Mouse (Mus musculus): Measurements from ENCODE around the gene Coq6. TPM values are rescaled to one million over a fixed set of nuclear protein-coding genes. Genes with fewer than 3 reads are reported as not detected.
"Not testable (repeated sequence)": the region's sequence is repeated elsewhere in the genome, so short reads cannot be mapped to it uniquely, and the experiment has no call there.

The Coq6 gene
- total RNA-seq (2021) = 100 to 1,000 TPM; 105 to 114 TPM

- DNase-seq = peak; percentile 89 to 91
- intact Hi-C loops (cut with DNase I) = loop anchor here (2.0 to 5.0 kb wide), 2 partner anchors 47 to 85 kb away; partner anchors contain the start of genes Bbof1 and Entpd5
Observed at GRCm38 (mm10) chr12:84361555-84362489, at the start of gene Coq6, which contains the start of gene Fam161b. TSS of gene Coq6 (plus strand) at chr12:84361657. TSS of gene Fam161b (minus strand) at chr12:84361833.

DNA sequence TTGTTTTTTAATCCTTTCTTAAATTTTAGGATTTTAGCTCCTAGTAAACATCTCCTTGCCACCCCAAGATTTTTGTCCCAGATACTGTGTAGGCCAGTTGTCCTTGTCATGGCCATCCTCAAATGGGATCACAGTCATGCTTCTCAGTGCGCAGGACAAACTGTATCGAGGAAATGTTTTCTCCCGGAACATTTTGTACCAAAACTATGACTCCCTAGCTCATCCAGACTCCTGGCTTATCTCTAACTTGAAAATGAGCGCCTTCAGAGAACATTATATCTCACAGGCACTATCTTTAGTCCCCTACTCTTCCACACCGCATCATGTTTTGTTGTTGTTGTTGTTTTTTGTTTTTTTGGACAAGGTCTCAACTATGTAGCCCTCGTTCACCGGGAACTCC lies 45.5 kb upstream of the Coq6 start:
- intact Hi-C loops (cut with DNase I) = no loop called here
- DNase-seq = no peak

DNA sequence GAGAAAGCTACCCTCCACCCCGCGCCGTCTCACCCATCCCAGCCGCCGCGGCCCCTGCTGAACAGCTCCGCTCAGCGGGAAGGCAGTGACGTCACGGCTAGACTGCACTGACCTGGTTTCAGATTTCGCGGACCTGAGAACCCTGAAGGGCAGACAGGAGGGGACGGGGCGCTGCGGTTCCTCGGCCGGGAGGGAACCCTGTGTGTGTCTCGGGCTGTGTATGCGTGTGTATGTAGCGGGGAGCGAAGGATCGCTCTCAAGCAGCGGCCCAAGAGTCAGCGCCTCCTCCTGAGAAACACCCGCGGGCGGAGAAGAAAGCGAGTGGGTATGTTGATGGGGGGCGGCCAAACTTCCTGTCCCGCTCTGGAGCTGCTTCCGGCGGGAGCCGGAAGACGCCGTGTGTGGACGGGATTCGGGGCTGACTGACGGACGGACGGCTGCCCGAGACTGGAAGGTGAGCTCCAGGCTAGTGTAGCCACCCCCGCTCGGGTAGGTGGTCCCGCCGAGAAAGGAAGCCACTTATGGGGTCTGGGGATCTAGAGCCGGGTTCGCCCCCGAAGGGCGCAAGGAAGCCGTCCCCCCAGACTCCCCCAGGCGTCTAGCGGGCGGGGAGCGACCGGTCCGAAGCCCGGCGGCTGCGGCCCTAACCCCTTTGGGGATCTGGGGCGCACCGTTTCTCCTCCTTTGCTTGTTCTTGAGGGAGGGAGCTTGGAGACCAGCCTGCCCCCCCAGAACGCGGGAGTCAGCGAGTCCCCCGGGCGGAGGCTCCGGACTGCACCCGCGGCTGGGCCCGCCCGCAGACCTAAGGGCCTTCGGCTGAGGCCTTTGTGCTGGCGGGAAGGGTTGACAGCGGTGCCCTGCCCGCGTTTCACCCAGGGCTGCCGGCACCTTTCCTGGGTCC lies 44.5 kb upstream of the Coq6 start, which contains the start of gene Zfp410:
Zfp410 (plus strand) TSS at position 132 of the 901 bp plus-strand sequence.
- intact Hi-C loops (cut with DNase I) = no loop called here
- DNase-seq = peak; percentile 82 to 90

GRCm38 (mm10) chr12:84327111-84327512 lies 34.3 kb upstream of the Coq6 start:
- peak; percentile 35 to 40 for DNase-seq
- intact Hi-C loops (cut with DNase I) = no loop called here

DNA sequence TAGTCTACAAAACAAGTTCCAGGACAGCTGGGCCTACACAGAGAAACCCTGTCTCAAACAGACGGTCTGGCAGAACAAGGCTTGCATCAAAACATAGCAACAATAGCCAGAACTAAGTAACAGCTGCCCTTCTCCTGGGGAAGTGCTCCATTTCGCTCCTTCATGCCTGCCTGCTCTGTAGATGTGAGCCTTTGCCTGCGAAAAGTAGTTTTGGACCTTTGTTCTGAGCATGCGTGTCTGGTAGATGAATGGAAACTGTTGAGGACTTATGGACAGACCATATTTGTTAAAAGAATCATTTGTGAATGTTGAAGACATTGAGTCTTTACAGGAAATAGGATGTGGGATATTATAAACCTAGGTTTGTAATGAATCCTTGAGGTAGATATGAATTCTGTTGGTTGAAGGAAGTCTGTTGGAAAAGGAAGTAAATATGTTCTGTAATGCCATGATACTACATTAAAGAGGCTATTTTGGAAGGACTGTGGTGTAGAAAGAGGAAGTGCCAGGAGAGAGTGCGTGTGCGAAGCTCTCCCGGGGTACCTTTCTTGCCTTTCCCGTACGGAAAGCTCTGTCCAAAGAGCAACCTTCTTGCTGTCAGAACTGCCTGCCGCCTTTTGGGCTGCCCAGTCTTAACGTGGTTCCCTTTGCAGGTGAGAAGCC lies 24.4 kb upstream of the Coq6 start:
- no peak for DNase-seq
- intact Hi-C loops (cut with DNase I) = no loop called here

DNA sequence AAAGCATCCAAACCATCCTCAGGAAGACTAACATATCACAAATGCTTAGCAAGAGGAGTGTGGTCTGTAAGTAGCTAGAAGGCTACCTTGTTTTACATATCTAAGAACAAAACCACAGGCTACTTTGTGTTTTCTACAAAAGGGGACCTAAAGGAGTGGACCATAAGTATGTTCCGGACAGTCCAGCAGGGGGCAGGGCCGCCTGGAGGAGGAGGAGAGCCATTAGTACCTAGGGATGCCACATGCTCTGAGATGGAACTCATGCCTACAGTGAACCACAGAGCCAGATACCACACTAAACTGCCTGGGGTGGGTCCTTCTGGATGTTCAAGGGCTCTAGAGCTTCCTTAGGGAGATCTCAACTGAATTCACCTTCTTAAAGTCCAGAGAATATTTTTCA lies 14.3 kb upstream of the Coq6 start:
- intact Hi-C loops (cut with DNase I) = no loop called here
- DNase-seq = peak in 1 of 2 experiments; percentile 23

DNA sequence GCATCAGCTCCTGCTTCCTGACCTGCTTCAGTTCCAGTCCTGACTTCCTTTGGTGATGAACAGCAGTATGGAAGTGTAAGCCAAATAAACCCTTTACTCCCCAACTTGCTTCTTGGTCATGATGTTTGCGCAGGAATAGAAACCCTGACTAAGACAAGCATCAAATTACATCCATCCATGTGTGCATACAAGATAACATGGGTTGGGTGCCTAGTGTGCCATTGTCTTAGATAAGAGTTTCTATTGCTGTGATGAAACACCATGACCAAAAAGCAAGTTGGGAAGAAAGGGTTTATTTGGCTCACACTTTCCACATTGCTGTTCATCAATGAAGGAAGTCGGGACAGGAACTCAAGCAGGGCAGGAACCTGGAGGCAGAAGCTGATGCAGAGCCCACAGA lies 2.8 kb upstream of the Coq6 start:
- intact Hi-C loops (cut with DNase I); DNase-seq: not testable (repeated sequence)

GRCm38 (mm10) chr12:84362872-84363271 lies 1.4 kb downstream of the Coq6 start:
- no peak for DNase-seq
- intact Hi-C loops (cut with DNase I) = loop anchor here (2.0 to 5.0 kb wide), 2 partner anchors 46 to 84 kb away; partner anchors contain the start of genes Bbof1 and Entpd5

DNA sequence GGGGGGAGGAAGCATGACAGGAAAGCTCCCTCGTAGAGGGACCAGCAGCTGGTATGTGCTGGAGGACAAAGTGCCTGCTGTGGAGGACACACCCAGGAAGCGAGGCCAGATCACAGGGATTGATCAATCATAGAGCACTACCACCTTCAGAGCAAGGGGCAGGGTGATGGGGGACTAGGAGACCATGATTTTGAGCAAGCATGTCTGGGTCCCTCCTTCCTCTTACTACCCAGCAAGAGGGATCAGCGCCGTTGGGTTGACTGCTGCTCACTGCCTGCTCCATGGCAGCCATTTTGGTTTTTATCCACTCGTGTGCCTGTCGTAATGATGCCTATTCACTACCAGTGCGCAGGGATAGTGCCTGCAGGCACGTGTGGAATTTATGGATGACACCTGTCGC lies 2.8 kb downstream of the Coq6 start:
- intact Hi-C loops (cut with DNase I) = loop anchor here (5.0 kb wide), 1 partner anchor 83 kb away; no protein-coding TSS in a partner anchor
- DNase-seq = no peak

DNA sequence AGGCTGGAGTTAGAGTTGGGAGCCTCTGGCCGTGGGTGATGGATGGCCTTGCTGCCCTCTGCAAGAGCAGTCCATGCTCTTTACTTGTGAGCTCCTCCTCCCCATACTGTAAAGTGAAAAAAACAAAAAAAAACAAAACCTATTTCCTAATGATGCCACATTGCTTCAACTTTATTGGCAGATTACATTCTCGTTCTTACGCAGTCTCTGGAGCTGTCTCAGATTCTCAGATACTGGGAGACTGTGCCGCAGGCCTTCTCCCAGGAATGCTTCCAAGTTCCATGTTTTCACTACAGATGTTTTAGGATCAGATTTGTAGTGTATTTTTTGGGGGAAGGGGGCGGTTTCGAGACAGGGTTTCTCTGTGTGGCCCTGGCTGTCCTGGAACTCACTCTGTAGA lies 3.7 kb downstream of the Coq6 start:
- no peak for DNase-seq
- intact Hi-C loops (cut with DNase I) = no loop called here

GRCm38 (mm10) chr12:84366971-84367370 lies 5.5 kb downstream of the Coq6 start:
- no peak for DNase-seq
- intact Hi-C loops (cut with DNase I) = no loop called here

- intact Hi-C loops (cut with DNase I) = no loop called here
Observed at GRCm38 (mm10) chr12:84371647-84372046, 10.2 kb downstream of the Coq6 start.

DNA sequence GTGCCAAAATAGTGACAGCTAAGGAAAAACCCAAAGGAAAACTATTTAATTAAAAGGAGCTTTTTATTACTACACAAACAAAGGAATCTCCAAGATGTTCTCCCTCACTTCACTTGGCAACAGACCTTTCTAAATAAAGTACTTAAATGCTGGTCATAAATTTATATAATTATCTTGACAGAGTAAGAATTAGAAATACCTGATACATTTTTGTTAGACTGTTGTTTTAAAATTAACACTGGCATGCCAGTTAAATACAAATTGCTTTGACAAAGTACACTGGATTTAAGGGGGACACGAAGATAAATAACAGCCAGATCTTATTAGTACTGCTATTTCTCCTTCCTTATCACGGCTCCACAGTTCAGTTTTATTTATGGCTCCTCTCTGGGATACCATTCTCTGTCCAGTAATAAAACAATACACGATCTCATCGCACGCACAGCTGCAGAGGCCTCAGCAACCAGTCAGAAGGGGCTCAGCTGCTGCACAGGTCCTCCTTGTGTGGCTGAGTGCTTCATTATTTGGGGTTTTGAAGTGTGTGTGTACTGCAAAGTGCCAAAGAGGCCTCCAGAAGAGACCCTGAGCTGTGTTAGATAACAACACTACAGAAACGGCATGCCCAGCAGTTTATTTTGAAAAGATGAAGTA lies 12.5 kb downstream of the Coq6 start:
- no peak for DNase-seq
- intact Hi-C loops (cut with DNase I) = no loop called here

More at GRCm38 (mm10) chr12:84371647-84372046, 10.2 kb downstream of the Coq6 start:
- DNase-seq = no peak

DNA sequence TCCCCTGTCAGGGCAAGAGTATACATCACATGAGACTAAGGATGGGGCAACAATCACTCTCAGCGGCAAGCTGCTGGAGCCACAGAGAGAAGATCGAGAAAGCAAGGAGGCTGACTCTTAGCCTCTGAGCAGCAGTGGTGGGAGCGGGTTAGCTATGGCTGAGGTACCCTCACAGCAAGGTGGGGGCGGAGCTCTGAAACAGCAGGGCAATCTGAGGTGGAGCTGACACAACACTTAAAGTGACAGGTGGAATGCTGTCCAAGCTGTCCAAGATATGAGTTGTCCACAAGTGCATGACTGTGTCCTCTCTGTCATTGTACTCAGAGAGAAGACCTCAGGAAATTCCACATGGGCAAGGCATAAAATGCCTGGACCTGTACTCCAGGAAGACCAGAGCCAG lies 20.9 kb downstream of the Coq6 start:
- no peak for DNase-seq
- intact Hi-C loops (cut with DNase I) = no loop called here

DNA sequence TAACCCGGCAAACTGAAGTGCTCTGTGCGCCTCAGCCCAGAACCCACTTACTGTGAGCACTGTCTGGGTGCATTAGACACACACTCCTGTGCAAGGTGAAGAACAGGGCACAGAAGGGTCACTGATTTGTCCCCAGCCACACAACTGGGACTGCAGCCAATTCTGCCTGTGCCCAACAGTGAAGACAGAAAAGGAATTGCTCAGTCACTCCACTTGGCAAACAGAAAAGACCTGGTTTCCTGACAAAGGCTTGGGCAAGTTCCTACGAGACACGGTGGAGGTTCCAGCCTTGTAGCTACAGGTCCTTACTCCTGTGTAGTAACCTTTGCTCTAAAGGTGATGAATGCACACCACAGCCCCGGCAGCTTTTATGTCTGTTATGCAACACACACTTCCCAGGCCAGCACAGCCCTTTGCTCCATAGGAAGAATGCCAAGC lies 23.2 kb downstream of the Coq6 start:
- DNase-seq = peak; percentile 56 to 65
- intact Hi-C loops (cut with DNase I) = no loop called here

DNA sequence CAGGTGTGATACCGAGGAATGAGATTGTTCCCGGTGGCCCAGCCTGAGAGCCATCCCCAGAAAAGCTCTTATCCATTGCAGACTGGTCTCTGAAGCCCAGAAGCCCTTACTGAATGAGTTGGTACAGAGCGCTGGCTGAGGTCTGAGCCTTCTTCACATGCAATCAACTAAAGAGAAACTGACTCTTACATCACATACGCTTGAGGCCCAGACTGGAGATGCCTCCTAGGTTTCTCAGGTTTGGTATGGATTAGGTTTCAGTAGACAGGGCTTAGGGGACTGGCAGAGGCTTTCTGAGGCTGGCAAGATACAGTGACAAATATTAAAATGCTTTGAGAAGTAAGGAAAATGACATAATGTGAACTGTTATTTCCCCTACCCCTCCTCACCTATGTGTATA lies 24.0 kb downstream of the Coq6 start:
- intact Hi-C loops (cut with DNase I) = no loop called here
- no peak for DNase-seq

DNA sequence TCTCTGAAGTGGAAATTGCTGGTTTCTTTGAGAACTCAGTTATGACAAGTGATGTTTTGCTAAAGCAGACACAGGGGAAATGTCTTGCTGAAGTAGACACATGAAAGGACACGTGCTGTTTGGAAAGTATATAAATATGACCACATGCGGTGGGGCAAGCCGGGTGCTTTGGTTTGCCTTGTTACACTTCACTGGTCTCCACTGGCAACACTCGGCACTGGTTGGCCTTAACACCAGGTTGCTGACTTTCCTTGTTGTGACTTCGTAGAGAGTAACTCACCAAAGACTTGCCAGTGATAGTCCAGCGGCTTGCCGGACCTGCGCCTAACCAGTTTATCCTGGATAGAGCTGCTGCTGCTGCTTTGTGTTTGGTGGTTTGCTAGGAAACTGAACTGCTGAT lies 26.6 kb downstream of the Coq6 start:
- no peak for DNase-seq
- intact Hi-C loops (cut with DNase I) = no loop called here

DNA sequence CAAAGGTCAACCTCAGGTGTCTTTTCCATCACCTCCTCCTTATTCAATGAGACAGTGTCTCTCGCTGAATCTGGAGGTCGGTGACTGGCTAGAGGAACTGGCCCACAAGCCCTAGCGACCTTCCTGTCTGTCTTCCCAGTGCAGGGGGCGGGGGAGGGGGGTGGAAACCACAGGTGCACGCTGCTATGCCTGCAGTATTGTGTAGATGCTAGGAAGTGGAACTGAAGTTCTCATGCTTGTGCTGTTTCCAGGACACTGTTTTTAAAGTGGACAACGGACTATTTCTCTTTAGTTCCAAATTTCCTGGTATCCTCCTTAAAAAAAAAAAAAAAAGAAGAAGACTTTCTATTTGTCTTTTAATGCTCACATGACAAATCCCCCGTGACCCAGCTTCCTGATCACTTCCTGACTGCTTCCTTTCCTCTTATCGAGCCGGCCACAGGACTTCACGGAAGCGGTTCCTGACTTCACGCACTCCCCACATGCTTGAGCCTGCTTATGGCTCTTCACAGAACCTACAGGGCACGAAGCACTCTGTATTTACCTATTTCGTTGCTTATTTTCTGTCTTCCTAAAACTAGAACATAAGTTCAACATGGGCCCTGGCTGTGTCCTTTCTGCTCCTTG lies 27.4 kb downstream of the Coq6 start:
- DNase-seq = no peak
- intact Hi-C loops (cut with DNase I) = no loop called here

GRCm38 (mm10) chr12:84390336-84390735 lies 28.9 kb downstream of the Coq6 start:
- DNase-seq = no peak
- intact Hi-C loops (cut with DNase I) = no loop called here
